Mouse (Mus musculus) hindbrain, embryonic 14.5 days (tissue): ENCODE measurements around the gene Gigyf1. TPM values are rescaled to one million over a fixed set of nuclear protein-coding genes. Genes with fewer than 3 reads are reported as not detected.

Experiments used
- ATAC-seq: fragments of 200-750 bp; cut with Nextera tagmentation; 2 replicates; pipeline ENCODE4 v1.8.0; 2017; ENCODE audit warnings: moderate number of reproducible peaks, mild to moderate bottlenecking, moderate TSS enrichment, moderate library complexity; ENCODE audit not compliant: low FRiP score
- DNase-seq: peaks from one replicate; pipeline ENCODE4 v3.0.0-alpha.2; 2015; ENCODE audit warnings: low spot score
- H3K27ac ChIP-seq: fragments of 300-500 bp; sonication (generic); 2 replicates; pipeline ENCODE4 v1.5.1; 2014; ENCODE audit warnings: mild to moderate bottlenecking, moderate library complexity
- H3K27me3 ChIP-seq: fragments of 300-500 bp; sonication (generic); 2 replicates; pipeline ENCODE4 v1.6.1; 2014; ENCODE audit warnings: mild to moderate bottlenecking, low read length, mixed read lengths; ENCODE audit not compliant: control insufficient read depth, insufficient read depth
- H3K36me3 ChIP-seq: fragments of 300-500 bp; sonication (generic); replicated peaks from 2 replicates; pipeline ENCODE4 v1.6.1; 2014; ENCODE audit not compliant: control insufficient read depth, insufficient read depth
- H3K4me1 ChIP-seq: fragments of 300-500 bp; sonication (generic); replicated peaks from 2 replicates; pipeline ENCODE4 v1.6.1; 2014; ENCODE audit warnings: antibody characterized with exemption, low read length, mixed read lengths; ENCODE audit not compliant: control insufficient read depth, insufficient read depth
- H3K4me2 ChIP-seq: fragments of 300-500 bp; sonication (generic); replicated peaks from 2 replicates; pipeline ENCODE4 v1.6.1; 2014; ENCODE audit warnings: mild to moderate bottlenecking, moderate library complexity
- H3K4me3 ChIP-seq: fragments of 300-500 bp; sonication (generic); replicated peaks from 2 replicates; pipeline ENCODE4 v1.5.1; 2014; ENCODE audit warnings: mild to moderate bottlenecking, low read length
- H3K9ac ChIP-seq: fragments of 300-500 bp; sonication (generic); 2 replicates; pipeline ENCODE4 v1.6.1; 2014
- H3K9me3 ChIP-seq: fragments of 300-500 bp; sonication (generic); 2 replicates; pipeline ENCODE4 v1.6.1; 2016; ENCODE audit warnings: low read length; ENCODE audit not compliant: control insufficient read depth
- WGBS: fragments of 180-500 bp; shearing (Covaris S2); extraction: QIAGEN DNeasy Blood & Tissue Kit; methylation state at CpG from one replicate; pipeline ENCODE4 v1.1.7; 2014; 5-methylcytosine and 5-hydroxymethylcytosine counted together
- polyA plus RNA-seq: library from polyadenylated mRNA; unstranded; fragments of >200 nt; fragmentation: Nextera tagmentation; extraction: Ambion mirVana; gene quantifications from 2 replicates; pipeline ENCODE4 v1.2.1, GENCODE M21; 2014

The Gigyf1 gene
- polyA plus RNA-seq, 1 experiment from 2014 or later: 16.0 TPM

DNA sequence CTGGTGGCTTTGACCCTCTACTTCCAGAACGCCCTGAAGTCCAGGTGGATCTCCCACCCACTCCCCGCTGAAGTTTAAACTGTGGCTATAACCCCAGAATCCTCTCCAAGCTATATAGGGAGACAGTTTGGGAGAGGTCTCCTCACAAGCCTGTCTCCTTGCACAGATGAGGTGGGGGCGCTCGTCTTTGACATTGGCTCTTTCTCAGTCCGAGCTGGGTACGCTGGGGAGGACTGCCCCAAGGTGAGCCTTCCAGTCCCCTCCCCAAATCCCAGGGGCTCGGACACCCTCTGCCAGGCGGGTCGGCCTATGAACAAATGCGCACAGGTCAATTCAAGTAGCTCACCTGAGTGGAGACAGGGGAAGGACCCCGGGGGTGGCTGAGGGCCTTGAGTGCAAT is 35.5 kb downstream of the Gigyf1 start:
- Histone ChIP-seq H3K9me3 (no peaks in the 10 kb centered on the region), H3K4me3 (peak overlapping the region; percentile 69), H3K4me2 (peak overlapping the region; percentile 83), H3K27me3 (no peaks in the 10 kb centered on the region), H3K9ac (peak overlapping the region; percentile 86), H3K36me3 (no peaks in the 10 kb centered on the region), H3K4me1 (peaks cover 11% of the 10 kb centered on the region), H3K27ac (peak overlapping the region; percentile 87)
- ATAC-seq: 0 out of 2 replicates have a peak, but pooled peaks have one; percentile 19
- DNase-seq: no peak
- 42% methylated on average over 11 of the region's 11 CpGs for WGBS

DNA sequence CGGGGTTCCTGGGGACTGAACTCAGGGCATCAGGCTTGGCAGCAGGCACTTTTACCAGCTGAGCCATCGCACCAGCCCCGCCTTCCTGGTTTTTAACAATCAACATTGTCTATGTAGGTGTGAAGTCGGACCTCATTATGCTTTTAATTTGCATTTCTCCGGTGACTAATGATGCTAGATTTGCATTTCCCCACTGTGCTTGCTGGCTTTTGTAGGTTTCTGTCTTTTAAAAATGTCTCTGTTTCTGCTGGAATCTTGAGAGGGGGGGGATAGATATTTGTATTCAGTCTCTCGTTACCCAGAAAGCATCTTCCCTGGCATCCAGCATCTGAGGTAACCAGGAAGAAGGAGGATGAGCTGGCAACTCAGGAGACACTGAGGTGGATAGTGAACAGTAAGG is 43.2 kb downstream of the Gigyf1 start:
- DNase-seq (no peak), ATAC-seq (no peak)
- H3K4me3 ChIP-seq: no peak overlapping the region
- 51% methylated on average over 6 of the region's 6 CpGs for WGBS
- no peak overlapping the region for H3K9ac ChIP-seq
- no peak overlapping the region for H3K27ac ChIP-seq
- no peaks in the 10 kb centered on the region for H3K27me3 ChIP-seq
- no peaks in the 10 kb centered on the region for H3K9me3 ChIP-seq
- H3K4me1 ChIP-seq: no peaks in the 10 kb centered on the region
- no peak overlapping the region for H3K4me2 ChIP-seq
- H3K36me3 ChIP-seq: peaks cover 34% of the 10 kb centered on the region

DNA sequence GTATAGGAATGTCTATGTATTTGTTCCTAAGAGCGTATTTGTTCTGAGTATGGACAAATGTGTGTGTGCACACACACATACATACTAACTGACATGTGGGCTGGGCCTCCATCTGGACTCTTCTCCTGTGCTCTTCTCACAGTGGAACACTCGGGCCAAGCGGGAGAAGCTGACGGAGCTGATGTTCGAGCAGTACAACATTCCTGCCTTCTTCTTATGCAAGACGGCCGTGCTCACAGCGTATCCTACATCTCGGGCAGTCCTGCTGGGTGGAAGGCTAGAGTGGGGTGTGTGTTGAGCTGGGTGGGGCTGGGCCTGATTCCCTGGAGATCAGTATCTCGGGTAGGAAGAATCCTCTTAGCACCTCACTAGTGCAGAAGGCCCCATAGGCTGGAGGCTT is 44.6 kb downstream of the Gigyf1 start:
- H3K4me2 ChIP-seq: no peak overlapping the region
- H3K4me3 ChIP-seq: no peak overlapping the region
- peaks cover 41% of the 10 kb centered on the region for H3K36me3 ChIP-seq
- H3K27me3 ChIP-seq: no peaks in the 10 kb centered on the region
- no peak for ATAC-seq
- WGBS: 72% methylated on average over 10 of the region's 10 CpGs
- H3K9ac ChIP-seq: no peak overlapping the region
- no peaks in the 10 kb centered on the region for H3K4me1 ChIP-seq
- H3K9me3 ChIP-seq: no peaks in the 10 kb centered on the region
- no peak overlapping the region for H3K27ac ChIP-seq
- DNase-seq: no peak

- Histone ChIP-seq H3K9ac (no peak overlapping the region), H3K36me3 (peaks cover 34% of the 10 kb centered on the region), H3K27me3 (no peaks in the 10 kb centered on the region), H3K9me3 (no peaks in the 10 kb centered on the region), H3K4me2 (no peak overlapping the region), H3K4me3 (no peak overlapping the region), H3K4me1 (no peaks in the 10 kb centered on the region), H3K27ac (no peak overlapping the region)
- DNase-seq: no peak
- no peak for ATAC-seq
- WGBS: 67% methylated on average over 6 of the region's 6 CpGs
Observed at GRCm38 (mm10) chr5:137565744-137566143, 47.4 kb downstream of the Gigyf1 start.

DNA sequence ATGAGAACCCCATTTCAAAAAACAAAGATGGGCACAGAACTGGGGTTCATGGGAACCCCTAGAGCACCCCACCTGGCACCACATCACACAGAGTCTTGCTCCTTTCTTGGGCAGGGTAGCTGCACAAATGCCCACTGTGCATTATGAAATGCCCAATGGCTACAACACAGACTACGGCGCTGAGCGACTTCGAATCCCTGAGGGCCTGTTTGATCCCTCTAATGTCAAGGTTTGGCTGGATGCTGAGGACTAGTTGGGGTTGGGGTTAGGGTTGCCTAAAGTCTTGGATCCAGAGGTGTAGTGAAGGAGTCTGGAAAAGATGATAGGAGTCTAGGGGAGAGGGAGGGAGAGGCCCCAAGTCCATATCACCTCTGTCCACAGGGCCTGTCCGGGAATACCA is 48.1 kb downstream of the Gigyf1 start:
- 92% methylated on average over 5 of the region's 5 CpGs for WGBS
- H3K36me3 ChIP-seq: peaks cover 34% of the 10 kb centered on the region

GRCm38 (mm10) chr5:137568223-137568798 is 50.0 kb downstream of the Gigyf1 start:
- no peak overlapping the region for H3K4me2 ChIP-seq
- ATAC-seq (no peak), DNase-seq (no peak)
- H3K4me3 ChIP-seq: no peak overlapping the region
- no peaks in the 10 kb centered on the region for H3K27me3 ChIP-seq
- H3K4me1 ChIP-seq: no peaks in the 10 kb centered on the region
- H3K27ac ChIP-seq: no peak overlapping the region
- no peaks in the 10 kb centered on the region for H3K9me3 ChIP-seq
- no peak overlapping the region for H3K9ac ChIP-seq
- peaks cover 26% of the 10 kb centered on the region for H3K36me3 ChIP-seq
- 81% methylated on average over 8 of the region's 8 CpGs for WGBS

More for the DNA sequence above, 48.1 kb downstream of the Gigyf1 start:
- Histone ChIP-seq H3K4me2 (no peak overlapping the region), H3K4me1 (no peaks in the 10 kb centered on the region), H3K27me3 (no peaks in the 10 kb centered on the region), H3K9ac (no peak overlapping the region), H3K9me3 (no peaks in the 10 kb centered on the region), H3K4me3 (no peak overlapping the region), H3K27ac (no peak overlapping the region)
- ATAC-seq (no peak), DNase-seq (no peak)

GRCm38 (mm10) chr5:137569031-137569430 is 50.7 kb downstream of the Gigyf1 start:
- Histone ChIP-seq H3K9me3 (no peaks in the 10 kb centered on the region), H3K9ac (no peak overlapping the region), H3K4me1 (no peaks in the 10 kb centered on the region), H3K4me2 (no peak overlapping the region), H3K27ac (no peak overlapping the region), H3K36me3 (peaks cover 25% of the 10 kb centered on the region), H3K27me3 (no peaks in the 10 kb centered on the region), H3K4me3 (no peak overlapping the region)
- DNase-seq (no peak), ATAC-seq (no peak)
- WGBS: 82% methylated on average over 12 of the region's 12 CpGs

DNA sequence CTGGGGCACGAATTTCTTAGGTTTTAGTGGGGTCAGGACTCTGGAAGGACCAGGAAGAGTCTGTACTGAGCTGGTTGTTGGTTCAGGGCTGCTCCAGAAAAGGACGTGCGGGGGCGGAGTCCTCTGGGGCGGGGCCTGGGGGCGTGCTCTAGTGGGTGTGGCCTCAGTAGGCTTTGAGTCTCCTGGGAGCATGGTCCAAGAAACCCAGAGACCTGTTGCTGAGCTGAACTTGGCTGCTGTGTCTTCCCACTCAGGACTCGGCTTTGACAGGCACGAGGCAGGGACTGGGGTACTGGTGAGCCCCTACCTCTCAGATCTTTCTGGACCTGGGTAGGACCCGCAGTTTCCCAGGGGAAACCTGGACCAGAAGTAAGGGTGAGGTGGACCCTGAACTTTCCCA is 51.3 kb downstream of the Gigyf1 start, which contains the start of gene Tfr2:
Gene Tfr2 (plus strand): TSS at position 176 of the 400 bp plus-strand sequence.
- no peak within 1 kb of the TSS for H3K4me2 ChIP-seq
- no peak within 1 kb of the TSS for H3K4me3 ChIP-seq
- no peaks in the 10 kb centered on the region for H3K9me3 ChIP-seq
- no peak within 1 kb of the TSS for H3K9ac ChIP-seq
- no peak within 1 kb of the TSS for H3K27ac ChIP-seq
- DNase-seq (no peak), ATAC-seq (no peak)
- no peaks in the 10 kb centered on the region for H3K4me1 ChIP-seq
- no peaks in the 10 kb centered on the region for H3K27me3 ChIP-seq
- WGBS: 35% methylated on average over 9 of the region's 9 CpGs
- peaks cover 25% of the 10 kb centered on the region for H3K36me3 ChIP-seq

DNA sequence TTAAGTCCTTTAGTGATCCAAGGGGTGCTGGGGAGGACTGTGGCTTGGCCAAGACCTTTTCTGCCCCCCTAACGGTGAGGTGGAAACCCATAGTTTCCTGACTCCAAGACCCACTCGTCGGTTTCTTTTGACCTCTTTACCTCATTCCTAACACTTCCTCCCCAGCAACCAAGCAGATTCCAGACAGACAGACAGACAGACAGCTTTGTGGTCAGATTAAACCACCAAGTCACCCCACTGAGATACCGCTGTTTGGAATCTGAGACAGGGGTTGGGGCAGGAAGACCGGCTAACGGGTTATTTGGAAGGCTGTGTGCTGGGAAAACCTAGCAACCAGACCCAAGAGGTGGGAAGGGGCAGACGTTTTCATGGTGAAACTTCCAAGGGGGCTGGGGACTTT is 51.8 kb downstream of the Gigyf1 start:
- WGBS: 43% methylated on average over 7 of the region's 7 CpGs
- H3K9me3 ChIP-seq: no peaks in the 10 kb centered on the region
- H3K4me3 ChIP-seq: no peak overlapping the region
- no peak overlapping the region for H3K9ac ChIP-seq
- ATAC-seq (no peak), DNase-seq (no peak)
- no peaks in the 10 kb centered on the region for H3K27me3 ChIP-seq
- H3K4me1 ChIP-seq: no peaks in the 10 kb centered on the region
- H3K27ac ChIP-seq: no peak overlapping the region
- H3K4me2 ChIP-seq: no peak overlapping the region
- H3K36me3 ChIP-seq: peaks cover 20% of the 10 kb centered on the region
